Mouse (Mus musculus) C2C12 (cell line): ENCODE data around the gene Dscam. TPM values are rescaled to one million over a fixed set of nuclear protein-coding genes. Genes with fewer than 3 reads are reported as not detected.

Experiments used
- H3K27me3 ChIP-seq: one replicate; pipeline ENCODE4 v1.6.1; 2011; ENCODE audit not compliant: control insufficient read depth, insufficient read depth, insufficient read length
- H3K36me3 ChIP-seq: one replicate; pipeline ENCODE4 v1.6.1; 2011; ENCODE audit not compliant: control insufficient read depth, insufficient read depth
- H3K4me3 ChIP-seq: one replicate; pipeline ENCODE4 v1.5.1; 2011; ENCODE audit warnings: mild to moderate bottlenecking, control low read depth; ENCODE audit not compliant: poor library complexity, insufficient read depth, severe bottlenecking
- H3K79me2 ChIP-seq: one replicate; pipeline ENCODE4 v1.6.1; 2011; ENCODE audit not compliant: control insufficient read depth, insufficient read depth
- H3K79me3 ChIP-seq: one replicate; pipeline ENCODE4 v1.6.1; 2011; ENCODE audit warnings: low read depth, control low read depth
- H3ac ChIP-seq: one replicate; pipeline ENCODE3; 2011; ENCODE audit warnings: low read depth; ENCODE audit not compliant: control insufficient read depth, insufficient read length
- CEBPB ChIP-seq: IDR thresholded peaks from one replicate; pipeline ENCODE4 v1.6.1; 2011; ENCODE audit warnings: low read depth, mild to moderate bottlenecking, control low read depth, moderate library complexity
- CTCF ChIP-seq: IDR thresholded peaks from one replicate; pipeline ENCODE4 v1.5.1; 2011; ENCODE audit not compliant: control insufficient read depth, insufficient read depth, insufficient read length
- FOSL1 ChIP-seq: IDR thresholded peaks from one replicate; pipeline ENCODE4 v1.8.0; 2011; ENCODE audit warnings: mild to moderate bottlenecking, low read length; ENCODE audit not compliant: poor library complexity, insufficient read depth, severe bottlenecking
- MAX ChIP-seq: IDR thresholded peaks from one replicate; pipeline ENCODE4 v1.6.1; 2011; ENCODE audit warnings: mild to moderate bottlenecking, control low read depth
- MYOD1 ChIP-seq: IDR thresholded peaks from one replicate; pipeline ENCODE4 v1.6.1; 2011; ENCODE audit warnings: low read depth; ENCODE audit not compliant: control insufficient read depth, insufficient read length
- MYOG ChIP-seq: IDR thresholded peaks from one replicate; pipeline ENCODE4 v1.6.1; 2011; ENCODE audit not compliant: control insufficient read depth, insufficient read length; ENCODE audit errors: extremely low read depth
- USF1 ChIP-seq: IDR thresholded peaks from one replicate; pipeline ENCODE4 v1.6.1; 2011; ENCODE audit warnings: low read depth, mild to moderate bottlenecking, control low read depth, moderate library complexity
- polyA plus RNA-seq: library from polyadenylated mRNA; unstranded; fragments of >200 nt; fragmentation: generic; extraction: Trizol; gene quantifications from one replicate; pipeline ENCODE4 v1.2.1, GENCODE M21; 2012; ENCODE audit warnings: missing spikeins

Dscam gene
- polyA plus RNA-seq, 1 experiment: not detected

DNA sequence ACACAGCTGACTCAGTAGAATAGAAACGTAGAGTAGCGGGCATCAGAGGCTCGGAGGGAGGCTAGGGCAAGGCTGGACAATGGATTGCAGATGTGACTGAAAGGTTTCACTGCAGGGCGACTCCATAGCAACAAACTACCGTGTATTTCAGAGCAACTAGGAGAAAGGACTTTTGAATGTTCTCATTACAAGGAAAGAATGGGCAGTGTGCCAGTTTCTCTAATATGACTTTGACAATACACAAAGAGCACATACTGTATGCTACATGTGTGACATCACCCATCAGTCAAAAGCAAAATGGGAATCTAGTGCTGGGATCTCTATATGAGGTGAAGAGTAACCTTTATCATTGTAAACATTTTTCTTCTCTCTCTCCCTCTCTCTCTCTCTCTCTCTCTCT lies 382.3 kb downstream of the Dscam start:
- Histone ChIP-seq H3K27me3 (no peaks in the 10 kb centered on the region), H3K79me3 (no peaks in the 10 kb centered on the region)
- TF ChIP-seq MAX (no peak), CTCF (no peak), MYOG (no peak), FOSL1 (no peak), CEBPB (no peak), USF1 (no peak), MYOD1 (no peak)

DNA sequence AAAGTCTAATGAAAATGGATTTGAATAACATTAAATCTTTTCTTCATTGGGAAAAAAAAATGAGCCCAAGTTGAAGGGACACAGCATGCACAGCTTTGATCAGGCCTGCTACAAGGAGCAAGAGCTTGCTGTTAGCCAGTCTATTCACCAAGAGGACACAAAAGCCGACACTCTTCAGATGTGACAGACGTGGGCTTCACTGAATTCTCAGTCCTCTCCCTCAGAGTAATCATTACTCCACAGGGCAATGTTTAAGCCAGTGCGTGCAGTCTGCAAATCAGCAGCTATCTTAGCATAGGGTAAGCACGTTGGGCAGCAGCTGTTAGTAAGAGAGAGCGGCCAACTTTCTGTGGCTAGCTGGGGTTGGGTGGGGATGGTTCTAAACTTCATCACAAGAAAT lies 391.5 kb downstream of the Dscam start:
- H3K27me3 ChIP-seq: no peaks in the 10 kb centered on the region
- no peak overlapping the region for H3ac ChIP-seq
- no peaks in the 10 kb centered on the region for H3K79me3 ChIP-seq
- TF ChIP-seq MAX: no peak
- no peak for TF ChIP-seq MYOG
- TF ChIP-seq FOSL1: no peak
- no peak for TF ChIP-seq USF1
- no peak for TF ChIP-seq MYOD1
- no peak for TF ChIP-seq CTCF
- no peak for TF ChIP-seq CEBPB
- no peaks in the 10 kb centered on the region for H3K79me2 ChIP-seq
- H3K36me3 ChIP-seq: no peaks in the 10 kb centered on the region
- no peak overlapping the region for H3K4me3 ChIP-seq

More for the DNA sequence above, 382.3 kb downstream of the Dscam start:
- Histone ChIP-seq H3K79me2 (no peaks in the 10 kb centered on the region), H3ac (no peak overlapping the region), H3K36me3 (no peaks in the 10 kb centered on the region), H3K4me3 (no peak overlapping the region)

DNA sequence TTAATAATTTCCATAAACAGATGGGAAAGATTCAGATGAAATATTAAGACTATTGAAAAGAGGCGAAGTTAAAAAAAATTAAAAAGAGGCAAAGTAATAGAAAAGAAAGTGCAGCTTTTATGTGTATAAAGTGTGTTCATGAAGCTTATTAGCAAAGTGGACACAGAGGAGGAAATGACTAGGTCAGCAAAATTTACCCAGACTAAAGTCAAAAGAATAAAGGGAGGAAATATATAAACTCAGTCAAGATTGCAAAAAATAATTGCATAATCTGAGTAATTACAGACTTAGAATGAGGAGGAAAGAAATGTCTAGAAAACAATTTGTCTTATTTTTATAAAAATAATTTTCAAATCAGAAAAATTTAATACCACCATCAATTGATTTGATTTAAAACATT lies 396.3 kb downstream of the Dscam start:
- no peak for TF ChIP-seq FOSL1
- TF ChIP-seq MYOG: no peak
- no peak for TF ChIP-seq CTCF
- no peak for TF ChIP-seq MAX
- TF ChIP-seq USF1: no peak
- no peak for TF ChIP-seq CEBPB
- TF ChIP-seq MYOD1: no peak
- no peaks in the 10 kb centered on the region for H3K27me3 ChIP-seq
- no peaks in the 10 kb centered on the region for H3K79me3 ChIP-seq
- H3K36me3 ChIP-seq: no peaks in the 10 kb centered on the region
- no peak overlapping the region for H3ac ChIP-seq
- no peaks in the 10 kb centered on the region for H3K79me2 ChIP-seq
- H3K4me3 ChIP-seq: no peak overlapping the region

DNA sequence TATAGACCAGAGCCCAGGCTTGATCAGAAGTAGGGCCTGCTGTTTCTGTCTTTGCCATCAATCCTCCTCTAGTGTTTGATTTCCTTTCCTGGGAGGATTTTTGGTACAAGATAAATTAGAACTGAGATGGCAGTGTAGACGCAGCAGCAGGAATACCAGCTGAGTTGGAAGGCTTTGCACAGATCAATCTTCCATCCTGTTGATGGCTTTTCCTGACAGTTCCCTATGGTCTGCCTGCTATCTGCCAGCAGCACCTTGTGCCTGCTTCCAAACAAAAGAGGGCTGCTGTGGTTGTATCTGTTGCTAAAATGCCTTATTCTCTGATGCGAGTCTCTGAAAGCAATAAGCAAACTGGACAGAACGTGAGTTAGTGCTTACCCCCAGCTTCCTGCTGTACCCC lies 402.6 kb downstream of the Dscam start:
- Histone ChIP-seq H3K79me3 (no peaks in the 10 kb centered on the region), H3K79me2 (no peaks in the 10 kb centered on the region), H3ac (no peak overlapping the region), H3K36me3 (no peaks in the 10 kb centered on the region), H3K27me3 (no peaks in the 10 kb centered on the region), H3K4me3 (no peak overlapping the region)
- TF ChIP-seq CTCF (no peak), FOSL1 (no peak), MYOG (no peak), CEBPB (no peak), USF1 (no peak), MAX (no peak), MYOD1 (no peak)

DNA sequence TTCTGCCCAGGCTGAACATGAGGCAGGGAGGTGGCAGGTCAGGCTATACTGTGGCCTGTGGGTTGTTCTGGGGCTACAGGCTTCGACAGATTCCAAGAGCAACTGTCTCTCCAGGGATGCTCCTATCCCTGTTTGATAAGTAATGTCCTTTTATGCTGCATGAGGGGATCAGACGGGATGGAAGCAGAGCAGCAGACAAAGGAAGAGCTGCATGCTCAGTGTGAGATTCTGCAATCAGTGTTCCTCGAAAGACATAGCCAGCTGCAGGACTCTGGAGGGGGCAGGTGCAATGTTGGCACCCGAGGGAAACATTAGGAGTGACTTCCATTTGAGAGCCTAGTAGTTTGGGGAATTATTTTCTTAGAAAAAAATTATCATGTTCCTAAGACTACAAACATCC lies 403.0 kb downstream of the Dscam start:
- TF ChIP-seq CTCF: no peak
- TF ChIP-seq CEBPB: no peak
- H3K27me3 ChIP-seq: no peaks in the 10 kb centered on the region
- H3K79me2 ChIP-seq: no peaks in the 10 kb centered on the region
- H3K4me3 ChIP-seq: no peak overlapping the region
- no peaks in the 10 kb centered on the region for H3K36me3 ChIP-seq
- no peaks in the 10 kb centered on the region for H3K79me3 ChIP-seq
- no peak overlapping the region for H3ac ChIP-seq

DNA sequence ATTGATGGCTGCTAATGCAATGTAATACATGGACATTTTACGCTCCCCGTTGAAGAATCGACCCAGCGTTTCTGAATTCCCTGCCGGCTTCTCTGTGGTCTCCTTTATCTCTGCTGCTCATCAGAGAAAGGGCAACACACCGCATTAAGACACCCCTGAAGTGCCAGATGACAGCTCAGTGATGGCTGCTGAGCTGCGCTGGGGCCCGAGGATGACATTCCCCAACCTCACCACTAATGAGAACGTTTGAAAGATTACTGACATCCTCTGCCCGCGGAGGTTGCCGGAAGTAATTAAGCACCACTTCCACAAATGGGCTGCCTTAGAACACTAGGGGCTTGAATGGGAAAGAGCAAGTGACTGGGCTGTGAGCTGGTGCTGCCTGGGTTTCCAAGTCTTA lies 409.3 kb downstream of the Dscam start:
- Histone ChIP-seq H3K4me3 (no peak overlapping the region), H3K79me3 (no peaks in the 10 kb centered on the region), H3K79me2 (no peaks in the 10 kb centered on the region), H3K27me3 (no peaks in the 10 kb centered on the region), H3K36me3 (no peaks in the 10 kb centered on the region), H3ac (no peak overlapping the region)
- TF ChIP-seq MYOD1 (no peak), FOSL1 (no peak), CTCF (no peak), MYOG (no peak), MAX (no peak), USF1 (no peak), CEBPB (no peak)
